Mouse (Mus musculus) heart, embryonic 14.5 days (tissue): ENCODE data around the gene F2. TPM values are rescaled to one million over a fixed set of nuclear protein-coding genes. Genes with fewer than 3 reads are reported as not detected.

Experiments used
- ATAC-seq: fragments of 200-750 bp; cut with Nextera tagmentation; 2 replicates; pipeline ENCODE4 v1.8.0; 2017; ENCODE audit warnings: low read depth, moderate TSS enrichment; ENCODE audit not compliant: insufficient number of reproducible peaks, insufficient read depth, low FRiP score
- H3K27ac ChIP-seq, 2 experiments: fragments of 200-500 bp in 1 of 2; fragments of 300-500 bp in 1 of 2; sonication (generic) in 1 of 2; replicated peaks in 1 of 2; 2 replicates each; pipeline ENCODE4 v1.5.1; 2012 to 2014; ENCODE audit warnings: low read depth in 2 of 2, low read length in 2 of 2, control low read depth in 1 of 2, mild to moderate bottlenecking in 1 of 2, mixed read lengths in 1 of 2; ENCODE audit not compliant: control insufficient read depth in 1 of 2, insufficient read depth in 1 of 2
- H3K27me3 ChIP-seq: fragments of 300-500 bp; sonication (generic); 2 replicates; pipeline ENCODE4 v1.6.1; 2014; ENCODE audit warnings: mild to moderate bottlenecking, low read length, control low read depth; ENCODE audit not compliant: control insufficient read depth, insufficient read depth
- H3K36me3 ChIP-seq: fragments of 300-500 bp; sonication (generic); 2 replicates; pipeline ENCODE4 v1.6.1; 2014; ENCODE audit warnings: mild to moderate bottlenecking, control low read depth, low read length, mixed read lengths; ENCODE audit not compliant: control insufficient read depth, insufficient read depth
- H3K4me1 ChIP-seq, 2 experiments: fragments of 200-500 bp in 1 of 2; fragments of 300-500 bp in 1 of 2; sonication (generic) in 1 of 2; 2 replicates each; pipeline ENCODE4 v1.6.1; 2012 to 2014; ENCODE audit warnings: low read length in 2 of 2, control low read depth in 1 of 2, mixed read lengths in 1 of 2; ENCODE audit not compliant: control insufficient read depth in 2 of 2, insufficient read depth in 2 of 2
- H3K4me2 ChIP-seq: fragments of 300-500 bp; sonication (generic); 2 replicates; pipeline ENCODE4 v1.6.1; 2014; ENCODE audit warnings: mild to moderate bottlenecking, low read length
- H3K4me3 ChIP-seq, 2 experiments: fragments of 200-500 bp in 1 of 2; fragments of 300-500 bp in 1 of 2; sonication (generic) in 1 of 2; 2 replicates each; pipeline ENCODE4 v1.5.1; 2012 to 2014; ENCODE audit warnings: low read length in 2 of 2, mild to moderate bottlenecking in 2 of 2, control low read depth in 1 of 2, low read depth in 1 of 2, moderate library complexity in 1 of 2; ENCODE audit not compliant: control insufficient read depth in 1 of 2, insufficient read depth in 1 of 2
- H3K9ac ChIP-seq: fragments of 300-500 bp; sonication (generic); 2 replicates; pipeline ENCODE4 v1.6.1; 2014; ENCODE audit warnings: mild to moderate bottlenecking, low read length
- H3K9me3 ChIP-seq: fragments of 300-500 bp; sonication (generic); 2 replicates; pipeline ENCODE4 v1.6.1; 2016; ENCODE audit warnings: low read length, control low read depth; ENCODE audit not compliant: control insufficient read depth
- WGBS: fragments of 180-500 bp; shearing (Covaris S2); extraction: QIAGEN DNeasy Blood & Tissue Kit; methylation state at CpG from one replicate; pipeline ENCODE4 v1.1.7; 2014; 5-methylcytosine and 5-hydroxymethylcytosine counted together
- polyA plus RNA-seq: library from polyadenylated mRNA; unstranded; fragments of >200 nt; fragmentation: Nextera tagmentation; extraction: Ambion mirVana; gene quantifications from 2 replicates; pipeline ENCODE4 v1.2.1, GENCODE M21; 2014

The F2 gene
- polyA plus RNA-seq, 1 experiment from 2014 or later = 0.23 TPM

DNA sequence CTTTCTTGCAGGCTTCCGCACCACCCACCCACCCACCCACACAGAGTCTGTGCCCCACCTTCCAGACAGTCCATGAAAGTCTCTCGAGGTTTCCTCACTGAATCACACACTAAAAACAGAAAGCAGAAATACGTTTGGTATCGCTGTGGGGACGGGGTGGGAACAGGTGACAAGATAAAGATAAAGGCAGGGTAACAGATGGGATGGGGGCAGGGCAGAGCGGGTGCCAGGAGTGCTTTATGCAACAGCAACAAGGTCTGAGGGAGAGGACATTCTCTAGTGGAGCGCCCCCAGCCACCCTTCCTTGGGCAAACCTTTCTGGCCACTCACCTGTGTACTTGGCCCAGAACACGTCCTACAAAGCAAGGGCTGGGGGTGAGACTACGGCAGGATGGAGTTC lies 1.4 kb downstream of the F2 start:
- no peaks in the 10 kb centered on the region for H3K27me3 ChIP-seq
- H3K4me1 ChIP-seq = no peaks in the 10 kb centered on the region; a peak in 1 of 4 replicates
- 59% methylated on average over 9 of the region's 9 CpGs for WGBS
- H3K9me3 ChIP-seq = no peaks in the 10 kb centered on the region
- H3K4me2 ChIP-seq = no peak overlapping the region
- H3K27ac ChIP-seq = no peak overlapping the region
- ATAC-seq = no peak
- H3K36me3 ChIP-seq = no peaks in the 10 kb centered on the region
- H3K9ac ChIP-seq = no peak overlapping the region
- no peak overlapping the region for H3K4me3 ChIP-seq

DNA sequence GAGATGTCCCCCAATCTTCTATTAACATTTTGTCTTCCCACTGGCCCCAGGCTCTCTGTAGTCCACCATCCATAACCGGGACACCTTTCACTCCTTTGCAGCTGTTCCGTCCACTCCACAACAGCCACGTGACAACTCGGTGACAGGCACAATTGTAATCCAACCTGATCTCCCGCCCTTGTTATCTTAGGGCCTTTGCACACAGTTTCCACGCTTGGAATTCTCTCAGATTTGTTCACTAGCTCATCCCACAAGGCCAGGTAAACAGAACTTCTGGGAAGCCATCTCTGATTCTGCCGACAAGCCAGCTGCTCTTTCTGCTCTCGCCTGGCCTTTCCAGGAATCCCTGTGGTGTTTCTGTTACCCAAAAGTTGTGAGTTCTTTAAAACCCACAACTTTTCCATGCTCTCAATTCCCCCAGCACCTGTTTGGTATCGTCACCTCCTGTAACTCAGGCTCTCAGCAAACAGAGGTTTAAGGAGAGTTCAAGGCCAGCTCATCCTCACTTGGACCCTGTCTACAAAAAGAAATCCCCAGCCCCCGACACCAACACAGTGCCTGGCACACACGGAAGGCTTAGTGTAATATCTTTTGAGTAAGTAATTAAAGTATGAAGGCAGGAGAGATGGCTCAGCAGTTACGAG lies 2.8 kb downstream of the F2 start:
- ATAC-seq = no peak
- 65% methylated on average over 12 of the region's 12 CpGs for WGBS
- Histone ChIP-seq H3K9ac (no peak overlapping the region), H3K27ac (no peak overlapping the region), H3K4me2 (no peak overlapping the region), H3K9me3 (no peaks in the 10 kb centered on the region), H3K4me3 (no peak overlapping the region), H3K36me3 (no peaks in the 10 kb centered on the region), H3K4me1 (no peaks in the 10 kb centered on the region; a peak in 1 of 4 replicates), H3K27me3 (no peaks in the 10 kb centered on the region)

DNA sequence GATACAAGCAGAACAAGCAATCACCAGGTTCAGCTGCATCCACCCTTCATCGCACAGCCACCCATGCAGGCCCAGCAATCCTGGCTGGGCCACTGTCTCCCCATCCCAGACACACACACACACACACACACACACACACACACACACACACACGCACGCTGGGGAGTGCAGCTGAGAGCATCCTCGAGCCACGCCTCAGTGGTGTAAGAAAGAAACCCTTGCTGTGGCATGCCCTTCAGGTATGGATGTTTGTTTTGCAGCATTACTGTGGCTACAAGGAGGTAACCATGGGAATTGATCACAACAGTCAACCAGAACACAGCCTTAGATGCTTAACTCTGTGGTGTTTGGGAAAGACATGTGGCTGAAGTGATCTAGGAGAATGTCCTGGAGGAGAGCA lies 3.9 kb downstream of the F2 start:
- Histone ChIP-seq H3K27ac (no peak overlapping the region), H3K9me3 (no peaks in the 10 kb centered on the region), H3K9ac (no peak overlapping the region), H3K36me3 (no peaks in the 10 kb centered on the region), H3K4me1 (no peaks in the 10 kb centered on the region; a peak in 1 of 4 replicates), H3K4me2 (no peak overlapping the region), H3K4me3 (no peak overlapping the region), H3K27me3 (no peaks in the 10 kb centered on the region)
- 82% methylated on average over 5 of the region's 5 CpGs for WGBS
- no peak for ATAC-seq

DNA sequence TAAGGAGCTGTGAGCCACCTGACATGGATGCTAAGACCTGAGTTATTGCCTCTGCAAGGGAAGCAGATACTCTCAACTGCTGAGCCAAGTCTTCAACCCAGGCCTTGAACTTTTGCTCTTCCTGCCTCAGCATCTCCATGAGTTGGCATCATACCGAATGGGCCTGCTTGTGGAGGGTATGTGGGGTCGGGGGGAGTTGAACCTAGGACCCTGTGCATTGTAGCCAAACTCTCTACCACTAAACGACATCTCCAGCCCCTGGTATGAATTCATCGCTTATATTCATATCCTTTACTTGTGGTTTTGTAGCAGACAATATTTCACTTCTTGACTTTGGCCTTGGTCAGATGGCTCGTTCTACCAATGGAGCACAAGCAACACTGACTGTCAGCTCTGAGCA lies 4.4 kb downstream of the F2 start:
- Histone ChIP-seq H3K4me3 (no peak overlapping the region), H3K27me3 (no peaks in the 10 kb centered on the region), H3K4me1 (no peaks in the 10 kb centered on the region; a peak in 1 of 4 replicates), H3K4me2 (no peak overlapping the region), H3K9me3 (no peaks in the 10 kb centered on the region), H3K27ac (no peak overlapping the region), H3K9ac (no peak overlapping the region), H3K36me3 (no peaks in the 10 kb centered on the region)
- WGBS = 83% methylated on average over 5 of the region's 5 CpGs
- no peak for ATAC-seq

DNA sequence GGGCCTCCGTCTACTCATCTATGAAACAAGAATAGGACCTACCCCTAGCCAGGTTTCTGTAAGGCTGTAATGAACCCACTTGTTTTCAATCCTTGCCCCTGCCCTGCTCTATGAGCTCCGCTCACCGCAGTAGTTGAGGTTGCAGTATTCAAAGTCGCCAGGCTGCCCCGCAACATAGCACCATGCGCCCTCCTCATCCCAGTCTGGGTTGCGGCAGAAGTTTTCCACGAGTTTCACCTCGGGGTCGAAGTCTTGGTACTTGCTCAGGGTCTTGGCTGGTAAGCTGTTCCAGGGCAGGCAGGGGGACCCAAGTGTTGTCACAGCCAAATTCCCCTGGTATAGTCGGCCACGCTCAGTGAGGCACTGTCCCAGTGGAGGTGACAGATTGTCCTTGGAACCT lies 5.8 kb downstream of the F2 start:
- no peak overlapping the region for H3K4me3 ChIP-seq
- H3K9me3 ChIP-seq = no peaks in the 10 kb centered on the region
- H3K36me3 ChIP-seq = 0 out of 2 replicates have a peak, but pooled peaks cover 3% of the 10 kb centered on the region
- H3K4me2 ChIP-seq = no peak overlapping the region
- ATAC-seq = no peak
- no peaks in the 10 kb centered on the region for H3K4me1 ChIP-seq
- H3K27ac ChIP-seq = no peak overlapping the region
- WGBS = 82% methylated on average over 12 of the region's 12 CpGs
- no peaks in the 10 kb centered on the region for H3K27me3 ChIP-seq
- H3K9ac ChIP-seq = no peak overlapping the region

DNA sequence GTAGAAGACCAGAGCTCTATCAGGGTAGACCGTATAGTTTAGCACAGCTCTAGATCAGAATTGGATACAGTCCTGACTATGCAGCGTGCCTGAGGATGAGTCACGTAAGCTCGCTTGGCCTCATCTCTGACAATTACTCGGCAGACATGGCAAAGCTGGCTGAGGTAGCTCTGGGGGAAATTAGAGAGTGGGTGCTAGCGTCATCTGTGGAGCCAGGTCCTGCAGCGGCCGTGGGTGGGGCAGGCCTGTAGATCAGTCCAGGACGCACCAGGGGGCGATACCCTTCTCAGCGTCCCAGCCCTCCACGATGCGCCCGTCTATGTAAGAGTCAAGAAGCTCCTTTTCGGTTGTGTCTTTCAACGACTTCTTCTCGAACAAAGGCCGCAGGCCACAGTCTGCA lies 6.5 kb downstream of the F2 start:
- H3K36me3 ChIP-seq = 0 out of 2 replicates have a peak, but pooled peaks cover 5% of the 10 kb centered on the region
- no peak overlapping the region for H3K27ac ChIP-seq
- H3K4me3 ChIP-seq = no peak overlapping the region
- WGBS = 78% methylated on average over 18 of the region's 18 CpGs
- no peaks in the 10 kb centered on the region for H3K9me3 ChIP-seq
- no peak overlapping the region for H3K4me2 ChIP-seq
- no peak for ATAC-seq
- no peaks in the 10 kb centered on the region for H3K4me1 ChIP-seq
- no peaks in the 10 kb centered on the region for H3K27me3 ChIP-seq
- no peak overlapping the region for H3K9ac ChIP-seq

DNA sequence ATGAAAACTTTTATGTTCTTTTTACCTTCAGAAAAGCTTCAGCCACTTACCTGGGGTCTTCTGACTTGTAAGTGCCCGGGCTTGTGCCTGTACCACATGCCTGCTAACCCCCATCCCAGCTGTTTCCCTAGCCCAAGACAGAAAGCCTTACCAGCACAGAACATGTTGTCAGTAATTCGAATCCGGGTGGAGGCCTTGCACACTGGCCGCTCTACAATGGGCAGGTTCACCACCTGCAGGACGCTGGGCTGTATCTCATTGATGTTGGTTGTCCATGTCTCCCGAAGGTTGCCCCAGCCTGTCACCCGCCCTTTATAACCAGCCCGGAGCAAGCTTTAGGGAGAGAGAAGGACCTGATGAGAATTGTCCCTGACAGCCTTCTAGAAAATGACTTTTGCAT lies 8.0 kb downstream of the F2 start:
- no peak overlapping the region for H3K4me3 ChIP-seq
- H3K27me3 ChIP-seq = no peaks in the 10 kb centered on the region
- H3K4me1 ChIP-seq = no peaks in the 10 kb centered on the region
- ATAC-seq = no peak
- peaks cover 16% of the 10 kb centered on the region for H3K36me3 ChIP-seq
- no peak overlapping the region for H3K4me2 ChIP-seq
- H3K9ac ChIP-seq = no peak overlapping the region
- 87% methylated on average over 8 of the region's 8 CpGs for WGBS
- H3K27ac ChIP-seq = no peak overlapping the region
- H3K9me3 ChIP-seq = no peaks in the 10 kb centered on the region

DNA sequence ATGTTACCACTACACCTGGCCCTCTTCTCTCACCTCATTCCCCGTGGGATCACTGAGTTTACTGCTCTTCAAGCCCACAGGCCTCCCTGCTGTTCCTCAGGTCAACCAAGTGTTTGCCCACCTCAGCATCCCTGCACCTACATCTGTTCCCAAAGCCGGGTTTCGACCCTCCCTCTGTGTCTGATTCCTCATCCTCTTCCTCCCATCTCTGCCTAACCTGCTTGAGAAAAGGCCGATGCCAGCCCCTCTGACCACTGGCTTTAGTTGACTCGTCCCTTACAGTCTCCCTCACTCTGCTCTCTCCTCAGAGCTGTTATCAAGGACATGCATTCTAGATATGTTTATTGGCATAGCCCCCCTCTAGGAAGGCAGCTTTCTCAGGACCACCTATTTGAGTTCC lies 8.7 kb downstream of the F2 start:
- no peaks in the 10 kb centered on the region for H3K4me1 ChIP-seq
- peaks cover 23% of the 10 kb centered on the region for H3K36me3 ChIP-seq
- H3K9me3 ChIP-seq = no peaks in the 10 kb centered on the region
- H3K27me3 ChIP-seq = no peaks in the 10 kb centered on the region
- no peak overlapping the region for H3K27ac ChIP-seq
- H3K4me3 ChIP-seq = no peak overlapping the region
- H3K4me2 ChIP-seq = no peak overlapping the region
- WGBS = 66% methylated on average over 5 of the region's 5 CpGs
- H3K9ac ChIP-seq = no peak overlapping the region
- no peak for ATAC-seq
